Mouse (Mus musculus) cerebellum, adult 2 months (tissue): Measurements from ENCODE around the gene Pex11a. TPM values are rescaled to one million over a fixed set of nuclear protein-coding genes. Genes with fewer than 3 reads are reported as not detected.
A peak's percentile ranks its signal among the peaks of the same experiment; 100 is the strongest.

Experiments
- DNase-seq, 2 experiments: peaks; one replicate each; pipeline ENCODE4 v3.0.0; 2021
- H3K27ac ChIP-seq: fragments of 200-500 bp; 2 replicates; pipeline ENCODE4 v1.5.1; 2012; ENCODE audit warnings: low read length, control low read depth, inconsistent platforms; ENCODE audit not compliant: insufficient read depth
- H3K27me3 ChIP-seq: fragments of 200-500 bp; 2 replicates; pipeline ENCODE4 v1.6.1; 2012; ENCODE audit warnings: inconsistent platforms, mild to moderate bottlenecking, low read length, moderate library complexity; ENCODE audit not compliant: control insufficient read depth, insufficient read depth
- H3K4me1 ChIP-seq: fragments of 200-500 bp; 2 replicates; pipeline ENCODE4 v1.6.1; 2011; ENCODE audit warnings: low read length; ENCODE audit not compliant: control insufficient read depth, insufficient read depth
- H3K4me3 ChIP-seq: fragments of 200-500 bp; replicated peaks from 2 replicates; pipeline ENCODE3; 2011; ENCODE audit warnings: mild to moderate bottlenecking, low read depth, low read length, control low read depth; ENCODE audit not compliant: insufficient read depth
- CTCF ChIP-seq: fragments of 200-500 bp; IDR thresholded peaks from 2 replicates; pipeline ENCODE4 v1.5.1; 2011; ENCODE audit warnings: low read depth, mild to moderate bottlenecking, control low read depth, low read length, moderate library complexity, borderline replicate concordance; ENCODE audit not compliant: insufficient read depth
- POLR2A ChIP-seq: fragments of 200-500 bp; IDR thresholded peaks from 2 replicates; pipeline ENCODE4 v1.6.1; 2011; ENCODE audit warnings: low read length, control low read depth, borderline replicate concordance; ENCODE audit not compliant: insufficient read depth
- WGBS: fragments of 180-500 bp; shearing (Covaris S2); methylation state at CpG from one replicate; pipeline ENCODE4 v1.1.7; 2018; 5-methylcytosine and 5-hydroxymethylcytosine counted together
- polyA plus RNA-seq: library from polyadenylated mRNA; depleted of rRNA; stranded (reverse); fragments of >200 nt; gene quantifications from 2 replicates; pipeline ENCODE4 v1.2.3, GENCODE M21; 2012

Gene Pex11a
- polyA plus RNA-seq, 1 experiment = 9.1 TPM

DNA sequence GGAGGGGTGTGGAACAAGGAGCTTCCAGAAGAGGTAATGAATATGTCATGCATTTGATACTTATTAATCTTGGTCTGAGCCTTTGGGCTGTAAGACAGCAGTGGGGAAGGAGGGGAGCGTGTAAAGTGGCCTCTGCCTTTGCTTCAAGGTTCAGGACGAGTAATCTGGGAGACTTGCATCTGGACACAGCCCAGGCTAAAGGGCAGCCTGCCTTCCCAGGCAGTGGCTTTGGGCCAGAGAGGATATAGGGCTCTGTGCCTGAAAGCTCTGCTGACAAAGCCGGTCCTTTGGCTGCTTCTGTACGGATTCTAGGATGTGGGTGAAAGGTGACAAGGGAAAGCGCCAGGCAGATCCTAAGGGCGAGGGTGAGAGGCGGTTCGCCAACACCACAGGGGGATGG lies 8.4 kb downstream of the Pex11a start:
- DNase-seq = no peak
- Histone ChIP-seq H3K27ac (no peak overlapping the region), H3K4me3 (no peak overlapping the region), H3K4me1 (no peaks in the 10 kb centered on the region), H3K27me3 (no peaks in the 10 kb centered on the region)
- WGBS = 51% methylated on average over 8 of the region's 8 CpGs
- TF ChIP-seq POLR2A = no peak
- TF ChIP-seq CTCF = no peak

DNA sequence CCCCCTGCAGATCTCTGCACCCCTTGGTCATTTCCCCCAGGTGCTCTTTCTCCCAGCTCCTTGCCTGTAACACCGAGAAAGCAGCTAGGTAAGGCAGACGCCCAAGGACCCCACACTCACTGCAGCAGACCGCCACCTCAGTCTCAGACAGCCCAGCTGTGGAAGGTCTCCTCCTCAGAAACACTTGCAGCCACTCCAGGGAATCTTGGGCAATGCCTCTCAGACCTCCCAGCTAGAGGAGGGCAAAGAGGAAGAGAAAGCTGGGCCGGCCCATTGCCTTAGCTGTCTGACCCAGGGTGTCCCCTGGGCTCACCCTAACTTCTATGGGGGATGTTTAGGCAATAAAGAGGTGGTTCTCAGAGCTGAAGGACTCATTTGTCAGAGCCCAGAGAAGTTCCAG lies 10.3 kb downstream of the Pex11a start, which contains the start of gene Plin1:
Gene Plin1 (minus strand): TSS at position 282 of the 400 bp plus-strand sequence.
- no peak for TF ChIP-seq CTCF
- no peak for TF ChIP-seq POLR2A
- 63% methylated on average over 4 of the region's 4 CpGs for WGBS
- DNase-seq = no peak
- Histone ChIP-seq H3K27me3 (no peaks in the 10 kb centered on the region), H3K4me1 (no peaks in the 10 kb centered on the region), H3K27ac (no peak within 1 kb of the TSS), H3K4me3 (no peak within 1 kb of the TSS)

DNA sequence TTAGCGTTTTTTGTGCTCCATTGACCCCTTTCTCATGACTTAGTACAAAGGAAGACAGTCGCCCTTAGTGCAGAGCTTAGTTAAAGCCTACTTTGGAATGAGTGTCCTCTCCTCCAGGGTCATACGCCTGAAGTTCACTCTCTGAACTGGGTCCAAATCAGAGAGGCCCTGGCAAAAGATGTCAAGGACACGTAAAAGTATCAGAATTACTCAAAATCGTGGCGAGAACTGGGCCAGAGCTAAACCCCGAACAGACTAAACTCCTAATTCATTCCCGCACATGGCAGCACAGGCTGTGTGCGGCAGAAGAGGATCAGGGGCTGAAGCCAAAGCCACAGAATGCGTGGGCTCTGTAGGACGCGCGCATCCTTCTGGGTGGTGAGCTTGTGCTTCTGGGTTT lies 11.5 kb downstream of the Pex11a start:
- TF ChIP-seq POLR2A = no peak
- no peak for TF ChIP-seq CTCF

DNA sequence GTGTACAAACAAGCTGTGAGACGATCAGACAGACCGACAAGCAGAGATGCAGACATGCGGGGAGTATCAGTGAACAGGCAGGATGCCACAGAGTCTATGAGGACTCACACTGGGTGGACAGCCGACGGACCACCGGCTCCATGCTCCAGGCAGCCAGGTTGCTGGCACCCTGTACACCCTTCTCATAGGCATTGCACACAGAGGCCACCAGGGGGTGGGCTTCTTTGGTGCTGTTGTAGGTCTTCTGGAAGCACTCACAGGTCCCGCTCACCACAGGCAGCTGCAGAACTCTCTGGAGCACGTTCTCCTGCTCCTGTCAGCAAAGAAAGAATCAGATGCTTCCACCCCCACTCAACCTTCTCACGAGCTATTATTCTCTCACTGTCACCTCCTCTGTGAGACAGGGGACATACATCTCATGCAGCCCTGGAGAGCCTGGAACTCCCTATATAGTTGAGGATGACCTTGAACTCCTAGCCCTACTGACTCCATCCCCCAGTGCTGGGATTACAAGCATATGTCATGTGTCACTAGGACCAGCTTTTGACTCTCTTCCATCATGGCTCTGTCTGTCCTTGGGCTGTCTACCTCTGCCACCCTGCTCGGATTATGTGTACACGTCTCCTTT lies 13.1 kb downstream of the Pex11a start:
- DNase-seq = no peak
- TF ChIP-seq POLR2A (no peak), CTCF (no peak)
- no peak overlapping the region for H3K4me3 ChIP-seq
- no peaks in the 10 kb centered on the region for H3K27me3 ChIP-seq
- 47% methylated on average over 11 of the region's 11 CpGs for WGBS
- no peak overlapping the region for H3K27ac ChIP-seq
- H3K4me1 ChIP-seq = no peaks in the 10 kb centered on the region

More for the DNA sequence above, 11.5 kb downstream of the Pex11a start:
- Histone ChIP-seq H3K4me1 (no peaks in the 10 kb centered on the region), H3K4me3 (no peak overlapping the region), H3K27me3 (no peaks in the 10 kb centered on the region), H3K27ac (no peak overlapping the region)
- no peak for DNase-seq
- 76% methylated on average over 13 of the region's 13 CpGs for WGBS

DNA sequence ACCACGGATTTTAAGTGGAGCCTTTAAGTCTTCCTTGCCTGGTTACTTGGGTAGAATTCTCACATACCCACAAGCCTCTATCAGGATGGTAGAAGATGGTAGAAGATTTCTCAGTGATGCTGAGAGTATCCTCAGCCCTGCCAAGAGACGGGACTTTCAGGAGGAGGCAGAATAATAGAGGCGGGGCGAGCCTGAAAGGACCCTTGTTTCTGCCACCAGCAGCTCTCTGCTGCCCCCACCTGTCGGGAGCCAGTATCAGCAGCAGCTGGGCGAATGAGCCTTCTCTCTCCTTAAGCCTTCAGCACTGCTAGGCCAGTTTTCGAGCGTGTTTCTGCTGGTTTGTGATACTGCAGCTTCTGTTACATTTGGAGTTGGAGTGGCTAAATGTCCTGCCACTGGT lies 13.8 kb downstream of the Pex11a start:
- peak in 1 of 2 experiments; percentile 43 for DNase-seq
- no peaks in the 10 kb centered on the region for H3K27me3 ChIP-seq
- no peak overlapping the region for H3K4me3 ChIP-seq
- peak; percentile 75 for TF ChIP-seq CTCF
- no peak for TF ChIP-seq POLR2A
- no peak overlapping the region for H3K27ac ChIP-seq
- WGBS = 5% methylated on average over 8 of the region's 8 CpGs
- no peaks in the 10 kb centered on the region for H3K4me1 ChIP-seq

DNA sequence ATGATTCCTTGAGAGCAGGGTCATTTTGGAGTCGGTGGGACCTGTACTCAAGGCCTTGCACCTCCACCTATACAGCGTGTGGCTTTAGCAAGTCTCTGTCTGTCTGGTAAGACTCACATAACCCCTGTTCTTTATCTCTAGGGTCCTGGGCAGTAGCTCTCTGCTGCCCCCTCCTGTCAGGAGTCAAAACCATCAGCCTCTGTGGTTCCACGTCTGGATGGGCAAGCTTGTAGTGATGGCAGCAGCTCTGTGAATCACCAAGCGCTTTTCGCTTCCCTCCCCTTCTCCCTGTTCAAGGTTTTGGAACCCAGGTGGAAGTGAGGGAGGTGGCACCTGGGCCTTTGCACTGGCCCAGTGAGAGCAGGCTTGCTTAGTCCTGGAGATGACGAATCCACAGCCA lies 14.7 kb downstream of the Pex11a start:
- 47% methylated on average over 6 of the region's 6 CpGs for WGBS
- peak; percentile 25 to 31 for DNase-seq
- H3K27me3 ChIP-seq = no peaks in the 10 kb centered on the region
- TF ChIP-seq CTCF (peak; percentile 52), POLR2A (no peak)
- no peak overlapping the region for H3K4me3 ChIP-seq
- H3K27ac ChIP-seq = no peak overlapping the region
- no peaks in the 10 kb centered on the region for H3K4me1 ChIP-seq

DNA sequence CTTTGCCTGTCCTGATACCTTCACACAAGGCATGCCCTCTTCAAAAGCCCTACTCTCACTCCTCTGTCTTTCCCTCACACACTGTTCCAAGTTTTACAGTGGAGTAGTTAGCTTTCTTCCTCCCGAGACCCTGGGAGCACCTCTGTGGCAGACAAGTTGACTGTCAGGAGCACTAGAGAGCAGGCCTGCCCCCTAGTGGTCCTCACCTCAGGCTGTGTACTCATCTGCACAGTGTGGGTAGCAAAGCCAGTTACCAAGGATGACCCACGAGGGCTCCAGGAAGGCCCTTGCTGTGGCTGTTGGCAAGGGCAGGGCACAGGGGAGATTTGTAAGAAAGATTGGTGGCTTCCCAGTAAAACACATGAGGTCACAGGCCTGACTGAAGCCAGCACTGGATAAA lies 15.8 kb downstream of the Pex11a start:
- Histone ChIP-seq H3K27ac (no peak overlapping the region), H3K27me3 (no peaks in the 10 kb centered on the region), H3K4me3 (no peak overlapping the region), H3K4me1 (no peaks in the 10 kb centered on the region)
- WGBS = 8% methylated on average over 2 of the region's 2 CpGs
- TF ChIP-seq POLR2A (no peak), CTCF (peak; percentile 58)
- peak; percentile 22 to 28 for DNase-seq

DNA sequence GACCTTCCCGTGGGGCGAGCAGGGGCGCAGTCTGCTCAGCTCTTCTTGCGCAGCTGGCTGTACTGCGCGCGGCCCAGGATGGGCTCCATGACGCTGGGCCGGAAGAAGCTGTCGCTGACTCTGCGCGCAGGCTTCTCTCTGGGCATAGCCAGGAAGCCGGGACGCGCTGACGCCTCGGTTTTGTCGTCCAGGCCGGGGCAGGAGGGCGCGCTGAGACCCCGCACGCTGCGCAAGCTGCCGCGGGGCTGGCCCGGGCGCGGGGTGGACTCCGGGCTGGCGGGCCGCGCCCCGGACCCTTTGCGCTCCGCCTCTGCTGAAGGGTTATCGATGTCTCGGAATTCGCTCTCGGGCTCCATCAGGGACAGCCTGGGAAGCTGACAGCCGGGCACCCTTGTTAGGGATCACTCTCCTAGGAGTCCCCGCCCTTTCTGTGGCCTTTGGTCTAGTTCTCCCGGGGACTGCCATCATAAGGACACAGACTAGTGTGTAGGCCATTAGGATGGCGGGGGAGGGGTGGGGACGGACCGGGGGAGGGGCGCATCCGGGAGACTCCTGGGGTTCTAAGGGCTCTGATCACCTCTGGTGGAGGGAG lies 21.4 kb downstream of the Pex11a start:
- H3K27me3 ChIP-seq = no peaks in the 10 kb centered on the region
- no peak overlapping the region for H3K27ac ChIP-seq
- TF ChIP-seq POLR2A = no peak
- no peak for TF ChIP-seq CTCF
- no peak for DNase-seq
- no peaks in the 10 kb centered on the region for H3K4me1 ChIP-seq
- WGBS = under 1% methylated on average over 48 of the region's 48 CpGs
- no peak overlapping the region for H3K4me3 ChIP-seq
